Mouse (Mus musculus) v-Abl transformed pro-B cells (cell line): ENCODE results near the gene Nlrp2.

ENCODE experiments used
- in situ Hi-C, 2 experiments: fragments of 400-800 bp; cut with MboI; formaldehyde crosslinking; loops; one replicate each; pipeline ENCODE4 v1.15.1; 2025; ENCODE audit not compliant: unreplicated experiment in 2 of 2

Nlrp2 gene

GRCm38 (mm10) chr7:5350935-5351334, at the start of gene Nlrp2:
Gene Nlrp2 (minus strand): TSS chr7:5351035.
- in situ Hi-C loops = no loop called here

GRCm38 (mm10) chr7:5366724-5367123, 15.9 kb upstream of the Nlrp2 start:
- in situ Hi-C loops = no loop called here

DNA sequence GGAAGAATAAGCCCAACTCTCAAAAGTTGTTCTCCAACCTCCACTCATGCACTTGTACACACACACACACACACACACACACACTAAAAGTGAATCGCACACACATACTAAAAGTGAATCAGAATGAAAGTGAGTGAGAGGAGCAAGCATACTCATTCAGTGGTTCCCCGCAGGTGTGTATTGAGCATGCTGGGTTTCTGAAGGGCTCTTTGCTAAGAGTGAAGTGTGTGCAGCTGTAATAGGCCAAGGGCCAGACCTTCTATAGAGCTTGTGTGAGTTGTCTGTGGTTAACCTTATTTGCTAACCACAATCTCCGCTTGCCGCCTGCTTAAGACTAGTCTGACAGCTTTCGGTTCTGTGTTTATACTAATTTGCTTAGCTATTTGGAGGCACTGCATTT, 12.8 kb upstream of the Nlrp2 start:
- in situ Hi-C loops = no loop called here

DNA sequence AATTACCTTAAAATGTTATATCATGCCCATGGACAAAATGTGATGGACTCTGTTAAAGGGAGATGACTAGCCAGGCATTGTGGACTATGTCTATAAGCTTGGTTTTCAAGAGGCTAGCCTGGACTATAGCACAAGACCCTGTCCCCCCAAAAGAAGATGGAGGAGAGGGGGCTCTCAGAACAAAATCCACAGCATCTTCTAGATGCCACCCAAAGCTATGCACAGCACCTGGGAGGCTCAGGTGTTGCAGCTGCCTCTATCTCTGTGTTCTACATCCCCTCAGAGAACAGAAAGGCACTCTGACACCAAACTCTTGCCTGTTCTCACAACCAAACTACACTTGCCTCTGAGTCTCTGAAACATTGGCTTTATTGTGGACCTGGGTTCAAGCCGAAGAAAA, 598 bp downstream of the Nlrp2 start, which contains the start of gene Gm5065:
Gene Gm5065, plus strand, starts transcription at position 301 of the 400 bp plus-strand sequence.
- in situ Hi-C loops = no loop called here

DNA sequence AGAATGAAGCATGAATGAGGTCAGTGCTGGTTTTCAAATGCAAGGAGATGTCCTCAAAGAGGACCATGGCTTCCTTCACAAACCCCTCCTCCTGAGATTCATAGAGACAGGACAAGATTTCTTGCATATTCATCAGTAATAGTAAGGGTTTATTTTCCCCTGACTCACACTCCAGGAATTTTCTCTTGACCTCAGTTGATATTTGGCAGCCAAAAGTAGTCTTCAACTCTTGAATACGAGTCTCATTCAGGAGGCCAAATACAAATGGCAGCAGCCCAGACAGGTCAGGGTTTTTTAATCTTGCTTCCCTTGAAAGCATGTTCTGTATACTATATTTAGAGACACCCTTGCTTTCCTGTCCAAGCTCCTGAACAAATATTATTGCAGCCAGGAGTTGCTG, 23.3 kb downstream of the Nlrp2 start:
- in situ Hi-C loops = no loop called here

GRCm38 (mm10) chr7:5288281-5288680, 62.6 kb downstream of the Nlrp2 start:
- in situ Hi-C loops = loop anchor here (10.0 to 25.0 kb wide), 3 partner anchors 326 to 451 kb away; partner anchors contain the start of genes Sbk2 (in 1 of the 2), Sbk3 (in 1 of the 2) and Shisa7 (in 1 of the 2)

DNA sequence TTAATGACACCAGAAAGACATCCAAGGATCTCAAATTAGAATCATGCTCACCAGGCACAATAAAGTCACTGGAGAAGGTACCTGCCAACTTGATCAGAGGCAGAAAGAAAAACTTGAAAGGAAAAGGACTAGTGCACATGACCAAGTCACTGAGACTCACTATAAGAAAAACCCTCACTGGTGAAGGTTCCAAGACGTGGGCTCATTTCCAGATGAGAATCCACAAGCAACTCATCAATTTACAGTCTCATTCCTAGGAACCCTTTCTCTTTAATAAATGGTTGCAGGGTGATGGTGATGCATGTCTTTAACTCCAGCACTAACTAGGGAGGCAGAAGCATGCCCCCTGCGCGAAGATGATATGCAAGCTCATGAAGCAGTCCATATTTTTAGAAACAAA, 87.8 kb downstream of the Nlrp2 start:
- in situ Hi-C loops = no loop called here
